Mouse (Mus musculus): ENCODE results near the gene Amfr. TPM values are rescaled to one million over a fixed set of nuclear protein-coding genes. Genes with fewer than 3 reads are reported as not detected.
A peak's percentile ranks its signal among the peaks of the same experiment; 100 is the strongest.
"Not testable (repeated sequence)": the region's sequence is repeated elsewhere in the genome, so short reads cannot be mapped to it uniquely, and the experiment has no call there.

The Amfr gene
- 47.0 and 50.8 TPM in 2 replicates for polyA plus RNA-seq (2016; fragmentation: Nextera tagmentation; extraction: Ambion mirVana)

GRCm38 (mm10) chr8:94012013-94012951, at the start of gene Amfr:
TSS of gene Amfr (minus strand) at chr8:94012842.
- Histone ChIP-seq H3K36me3 (peaks cover 12% of the 10 kb centered on the region), H3K27me3 (ENCODE audit: low read depth, poor library complexity, severe bottlenecking) (no peaks in the 10 kb centered on the region), H3K27ac (replicated peaks) (peak within 1 kb of the TSS; percentile 97), H3K4me1 (peaks cover 42% of the 10 kb centered on the region), H3K4me3 (peak within 1 kb of the TSS; percentile 95), H3K9me3 (replicated peaks) (no peaks in the 10 kb centered on the region)
- DNase-seq (ENCODE audit: low spot score), result peak; percentile 81
- under 1% methylated on average over 119 of the region's 130 CpGs for WGBS

GRCm38 (mm10) chr8:94057157-94057854, 44.7 kb upstream of the Amfr start:
- Histone ChIP-seq H3K27me3 (ENCODE audit: low read depth, poor library complexity, severe bottlenecking) (no peaks in the 10 kb centered on the region), H3K27ac (replicated peaks) (no peak overlapping the region), H3K4me3 (no peak overlapping the region), H3K4me1 (no peaks in the 10 kb centered on the region), H3K36me3 (peaks cover 70% of the 10 kb centered on the region), H3K9me3 (replicated peaks) (peaks cover 6% of the 10 kb centered on the region; the same call in 1 of the 2 replicates)
- WGBS, result 58% methylated on average over 6 of the region's 6 CpGs
- DNase-seq (ENCODE audit: low spot score), result peak; percentile 36

GRCm38 (mm10) chr8:94052696-94053095, 40.1 kb upstream of the Amfr start:
- H3K9me3 ChIP-seq (replicated peaks), result no peaks in the 10 kb centered on the region
- DNase-seq (ENCODE audit: low spot score), result no peak
- H3K36me3 ChIP-seq, result peaks cover 38% of the 10 kb centered on the region
- H3K4me1 ChIP-seq, result no peaks in the 10 kb centered on the region
- 92% methylated on average over 12 of the region's 12 CpGs for WGBS
- no peak overlapping the region for H3K27ac ChIP-seq (replicated peaks)
- no peaks in the 10 kb centered on the region for H3K27me3 ChIP-seq (ENCODE audit: low read depth, poor library complexity, severe bottlenecking)
- H3K4me3 ChIP-seq, result no peak overlapping the region

GRCm38 (mm10) chr8:94047845-94048244, 35.2 kb upstream of the Amfr start:
- H3K27ac ChIP-seq (replicated peaks), result no peak overlapping the region
- no peak overlapping the region for H3K4me3 ChIP-seq
- peaks cover 11% of the 10 kb centered on the region; the same call in 1 of the 2 replicates for H3K36me3 ChIP-seq
- 94% methylated on average over 2 of the region's 2 CpGs for WGBS
- DNase-seq (ENCODE audit: low spot score), result no peak
- H3K27me3 ChIP-seq (ENCODE audit: low read depth, poor library complexity, severe bottlenecking), result no peaks in the 10 kb centered on the region
- no peaks in the 10 kb centered on the region for H3K4me1 ChIP-seq
- H3K9me3 ChIP-seq (replicated peaks), result no peaks in the 10 kb centered on the region

- 15% methylated on average over 15 of the region's 15 CpGs for WGBS
- H3K27ac ChIP-seq (replicated peaks), result no peak overlapping the region
- DNase-seq (ENCODE audit: low spot score), result no peak
These were observed 25.2 kb upstream of the Amfr start for GRCm38 (mm10) chr8:94037806-94038205.

GRCm38 (mm10) chr8:94036944-94037524, 24.4 kb upstream of the Amfr start, which contains the start of the genes Nudt21 and Ogfod1:
TSS of gene Nudt21 (minus strand) at chr8:94037031.
TSS of gene Ogfod1 (plus strand) at chr8:94037198.
- peak within 1 kb of the TSS; percentile 87 for H3K27ac ChIP-seq (replicated peaks)
- WGBS, result under 1% methylated on average over 41 of the region's 41 CpGs

More at GRCm38 (mm10) chr8:94037806-94038205, 25.2 kb upstream of the Amfr start:
- peak overlapping the region; percentile 82 for H3K4me3 ChIP-seq
- H3K27me3 ChIP-seq (ENCODE audit: low read depth, poor library complexity, severe bottlenecking), result no peaks in the 10 kb centered on the region
- H3K36me3 ChIP-seq, result peaks cover 13% of the 10 kb centered on the region
- H3K9me3 ChIP-seq (replicated peaks), result no peaks in the 10 kb centered on the region
- peaks cover 34% of the 10 kb centered on the region for H3K4me1 ChIP-seq

GRCm38 (mm10) chr8:94036541-94036940, 23.9 kb upstream of the Amfr start:
- peak overlapping the region; percentile 87 for H3K27ac ChIP-seq (replicated peaks)
- H3K9me3 ChIP-seq (replicated peaks); H3K27me3 ChIP-seq (ENCODE audit: low read depth, poor library complexity, severe bottlenecking): not testable (repeated sequence)
- H3K4me3 ChIP-seq, result peak overlapping the region; percentile 82
- WGBS, result under 1% methylated on average over 24 of the region's 32 CpGs
- H3K4me1 ChIP-seq, result peaks cover 34% of the 10 kb centered on the region
- peaks cover 19% of the 10 kb centered on the region for H3K36me3 ChIP-seq
- DNase-seq (ENCODE audit: low spot score), result peak; percentile 78

More at GRCm38 (mm10) chr8:94036944-94037524, 24.4 kb upstream of the Amfr start, which contains the start of the genes Nudt21 and Ogfod1:
- H3K4me1 ChIP-seq, result peaks cover 34% of the 10 kb centered on the region
- no peaks in the 10 kb centered on the region for H3K27me3 ChIP-seq (ENCODE audit: low read depth, poor library complexity, severe bottlenecking)
- H3K36me3 ChIP-seq, result peaks cover 14% of the 10 kb centered on the region
- no peaks in the 10 kb centered on the region for H3K9me3 ChIP-seq (replicated peaks)
- DNase-seq (ENCODE audit: low spot score), result peak; percentile 95
- H3K4me3 ChIP-seq, result peak within 1 kb of the TSS; percentile 82

- Histone ChIP-seq H3K4me3 (peak overlapping the region; percentile 82), H3K4me1 (peaks cover 34% of the 10 kb centered on the region)
- no peak for DNase-seq (ENCODE audit: low spot score)
These were observed 22.6 kb upstream of the Amfr start for GRCm38 (mm10) chr8:94035200-94035599.

GRCm38 (mm10) chr8:94033601-94034000, 21.0 kb upstream of the Amfr start:
- Histone ChIP-seq H3K36me3 (peaks cover 35% of the 10 kb centered on the region), H3K27me3 (ENCODE audit: low read depth, poor library complexity, severe bottlenecking) (no peaks in the 10 kb centered on the region), H3K4me3 (no peak overlapping the region), H3K4me1 (peaks cover 34% of the 10 kb centered on the region), H3K9me3 (replicated peaks) (no peaks in the 10 kb centered on the region), H3K27ac (replicated peaks) (no peak overlapping the region; the same call in 1 of the 2 replicates)
- DNase-seq (ENCODE audit: low spot score), result no peak
- WGBS, result 64% methylated on average over 3 of the region's 3 CpGs

More at GRCm38 (mm10) chr8:94035200-94035599, 22.6 kb upstream of the Amfr start:
- no peaks in the 10 kb centered on the region for H3K27me3 ChIP-seq (ENCODE audit: low read depth, poor library complexity, severe bottlenecking)
- H3K36me3 ChIP-seq, result peaks cover 29% of the 10 kb centered on the region
- no peak overlapping the region for H3K27ac ChIP-seq (replicated peaks)
- H3K9me3 ChIP-seq (replicated peaks), result no peaks in the 10 kb centered on the region
- 76% methylated on average over 5 of the region's 5 CpGs for WGBS

GRCm38 (mm10) chr8:94029701-94030100, 17.1 kb upstream of the Amfr start:
- peaks cover 14% of the 10 kb centered on the region for H3K4me1 ChIP-seq
- H3K9me3 ChIP-seq (replicated peaks), result no peaks in the 10 kb centered on the region
- no peak overlapping the region for H3K4me3 ChIP-seq
- DNase-seq (ENCODE audit: low spot score), result no peak
- no peaks in the 10 kb centered on the region for H3K27me3 ChIP-seq (ENCODE audit: low read depth, poor library complexity, severe bottlenecking)
- H3K36me3 ChIP-seq, result peaks cover 73% of the 10 kb centered on the region
- 97% methylated on average over 9 of the region's 9 CpGs for WGBS
- H3K27ac ChIP-seq (replicated peaks), result no peak overlapping the region

GRCm38 (mm10) chr8:94023916-94024315, 11.3 kb upstream of the Amfr start:
- Histone ChIP-seq H3K27ac (replicated peaks) (no peak overlapping the region), H3K9me3 (replicated peaks) (no peaks in the 10 kb centered on the region), H3K4me1 (no peaks in the 10 kb centered on the region), H3K27me3 (ENCODE audit: low read depth, poor library complexity, severe bottlenecking) (no peaks in the 10 kb centered on the region), H3K4me3 (no peak overlapping the region), H3K36me3 (peaks cover 94% of the 10 kb centered on the region)
- DNase-seq (ENCODE audit: low spot score), result no peak
- WGBS, result 97% methylated on average over 6 of the region's 6 CpGs

GRCm38 (mm10) chr8:94013026-94013612, 477 bp upstream of the Amfr start:
- no peaks in the 10 kb centered on the region for H3K27me3 ChIP-seq (ENCODE audit: low read depth, poor library complexity, severe bottlenecking)
- peaks cover 42% of the 10 kb centered on the region for H3K4me1 ChIP-seq
- peaks cover 17% of the 10 kb centered on the region for H3K36me3 ChIP-seq
- DNase-seq (ENCODE audit: low spot score), result no peak
- peak overlapping the region; percentile 97 for H3K27ac ChIP-seq (replicated peaks)
- peak overlapping the region; percentile 95 for H3K4me3 ChIP-seq
- 42% methylated on average over 7 of the region's 7 CpGs for WGBS
- H3K9me3 ChIP-seq (replicated peaks), result no peaks in the 10 kb centered on the region

Measured in midbrain, embryonic 10.5 days (tissue).